ENCODE assay signal across 30 mouse cellular contexts in genomic region chr3:131170099-131170643, GRCm38 (mm10). TPM values are rescaled to one million over a fixed set of nuclear protein-coding genes. Genes with fewer than 3 reads are reported as not detected.
DNase-seq lines count a peak whose midpoint lies in the region; ATAC-seq and TF ChIP-seq lines count a peak whose summit lies in the region.
"Had no signal": no experiment of that assay in that cellular context is flagged by ENCODE, and none has a peak within 500 bp of the region (broad histone marks: within the 10 kb centered on the region; RNA-seq: fewer than 3 reads in every experiment).

No protein-coding gene starts in this region.

- TF ChIP-seq CTCF in midbrain, postnatal 0 days (IDR thresholded peaks at IDR 0.05), result peak; percentile 30; the same call in 1 of the 2 replicates
- TF ChIP-seq CTCF in CH12.LX (conservative IDR thresholded peaks at IDR 0.05 in 1 of 2, IDR thresholded peaks at IDR 0.05 in 1 of 2; ENCODE audit: low read depth in 2 of 2, low read length in 2 of 2), result peak in 1 of 2 experiments; percentile 30; a peak in 1 of 4 replicates

- 0 out of 2 replicates have a peak, but pooled peaks have one; percentile 62 for ATAC-seq in hindbrain, embryonic 15.5 days (ENCODE audit: low FRiP score, low read depth)
- no peak for ATAC-seq in hindbrain, embryonic 14.5 days (ENCODE audit: low FRiP score)
- no peak for ATAC-seq in midbrain, postnatal 0 days (ENCODE audit: low FRiP score)
- no peak for ATAC-seq in midbrain, embryonic 13.5 days
- 0 out of 2 replicates have a peak, but pooled peaks have one; percentile 29 for ATAC-seq in megakaryocyte progenitor cell, adult 5-6 weeks (replicated peaks; ENCODE audit: poor library complexity)
- no peak for ATAC-seq in liver, embryonic 12.5 days
- ATAC-seq: forebrain, embryonic 14.5 days; hindbrain, embryonic 16.5 days; intestine, embryonic 15.5 days had no signal

- 85% methylated on average over 6 of the region's 6 CpGs for WGBS in hindbrain, embryonic 15.5 days
- 84% methylated on average over 6 of the region's 6 CpGs for WGBS in hindbrain, embryonic 14.5 days
- WGBS in midbrain, postnatal 0 days, result 74% methylated on average over 6 of the region's 6 CpGs
- WGBS in midbrain, embryonic 13.5 days, result 85% methylated on average over 6 of the region's 6 CpGs
- 72% methylated on average over 6 of the region's 6 CpGs for WGBS in liver, embryonic 12.5 days (ENCODE audit: insufficient replicate concordance)

- no peaks in the 10 kb centered on the region for H3K9me3 ChIP-seq in hindbrain, embryonic 15.5 days
- no peaks in the 10 kb centered on the region for H3K9me3 ChIP-seq in hindbrain, embryonic 14.5 days (ENCODE audit: control insufficient read depth, low read length)
- no peaks in the 10 kb centered on the region for H3K9me3 ChIP-seq in midbrain, postnatal 0 days (ENCODE audit: low read length)
- H3K9me3 ChIP-seq in midbrain, embryonic 13.5 days, result no peaks in the 10 kb centered on the region
- no peaks in the 10 kb centered on the region for H3K9me3 ChIP-seq in CH12.LX (replicated peaks; ENCODE audit: low read length)
- no peaks in the 10 kb centered on the region for H3K9me3 ChIP-seq in liver, embryonic 12.5 days (replicated peaks)
- H3K9me3 ChIP-seq: embryonic facial prominence, embryonic 10.5 days; embryonic facial prominence, embryonic 15.5 days; heart, embryonic 12.5 days; intestine, embryonic 15.5 days; liver, embryonic 15.5 days; midbrain, embryonic 12.5 days; neural tube, embryonic 13.5 days had no signal

- TF ChIP-seq EP300 in CH12.LX (IDR thresholded peaks at IDR 0.05; ENCODE audit: low read length), result no peak

- no peak for TF ChIP-seq POLR2A in CH12.LX (IDR thresholded peaks at IDR 0.05; ENCODE audit: low read depth, low read length)

- DNase-seq in hindbrain, embryonic 14.5 days (ENCODE audit: low spot score), result no peak
- no peak for DNase-seq in midbrain, postnatal 0 days (ENCODE audit: low spot score)
- DNase-seq in CH12.LX (ENCODE audit: extremely low read depth), result no peak
- DNase-seq: adrenal gland, postnatal 10 days; cerebellum, adult 8-10 months; cerebellum, postnatal 25 days; gastrocnemius, adult 2 months; gastrocnemius, postnatal 36 days; heart, adult 2 months; heart, postnatal 4 days; kidney, adult 8-10 months; kidney, postnatal 4 days; layer of hippocampus, adult 9-11 months; liver; lung, embryonic 14.5 days had no signal

- peaks cover 8% of the 10 kb centered on the region for H3K79me2 ChIP-seq in CH12.LX (replicated peaks; ENCODE audit: control insufficient read depth, extremely low read depth, insufficient read depth, poor library complexity, severe bottlenecking)

- H3K27me3 ChIP-seq in hindbrain, embryonic 15.5 days, result no peaks in the 10 kb centered on the region
- no peaks in the 10 kb centered on the region for H3K27me3 ChIP-seq in hindbrain, embryonic 14.5 days (ENCODE audit: control insufficient read depth, insufficient read depth, low read length)
- no peaks in the 10 kb centered on the region for H3K27me3 ChIP-seq in midbrain, postnatal 0 days (ENCODE audit: insufficient read depth, low read length)
- no peaks in the 10 kb centered on the region for H3K27me3 ChIP-seq in midbrain, embryonic 13.5 days
- H3K27me3 ChIP-seq in CH12.LX (replicated peaks), result no peaks in the 10 kb centered on the region
- H3K27me3 ChIP-seq in liver, embryonic 12.5 days (replicated peaks), result no peaks in the 10 kb centered on the region
- H3K27me3 ChIP-seq: embryonic facial prominence, embryonic 15.5 days; heart, embryonic 12.5 days; intestine, embryonic 15.5 days; liver, embryonic 15.5 days; midbrain, embryonic 12.5 days; neural tube, embryonic 13.5 days had no signal

- no peak overlapping the region for H3K9ac ChIP-seq in hindbrain, embryonic 15.5 days
- no peak overlapping the region for H3K9ac ChIP-seq in hindbrain, embryonic 14.5 days
- no peak overlapping the region for H3K9ac ChIP-seq in midbrain, postnatal 0 days (replicated peaks; ENCODE audit: low read length, poor library complexity, severe bottlenecking)
- no peak overlapping the region for H3K9ac ChIP-seq in midbrain, embryonic 13.5 days (replicated peaks)
- no peak overlapping the region for H3K9ac ChIP-seq in CH12.LX (ENCODE audit: insufficient read depth, low read depth)
- no peak overlapping the region for H3K9ac ChIP-seq in liver, embryonic 12.5 days
- H3K9ac ChIP-seq: embryonic facial prominence, embryonic 15.5 days; heart, embryonic 12.5 days; intestine, embryonic 15.5 days; liver, embryonic 15.5 days; lung, embryonic 14.5 days; midbrain, embryonic 12.5 days; neural tube, embryonic 13.5 days had no signal

- no peaks in the 10 kb centered on the region for H3K36me3 ChIP-seq in hindbrain, embryonic 15.5 days
- no peaks in the 10 kb centered on the region for H3K36me3 ChIP-seq in hindbrain, embryonic 14.5 days (replicated peaks; ENCODE audit: control insufficient read depth, insufficient read depth)
- H3K36me3 ChIP-seq in midbrain, postnatal 0 days (ENCODE audit: insufficient read depth, low read length), result no peaks in the 10 kb centered on the region
- H3K36me3 ChIP-seq in midbrain, embryonic 13.5 days, result no peaks in the 10 kb centered on the region
- no peaks in the 10 kb centered on the region for H3K36me3 ChIP-seq in CH12.LX (replicated peaks in 1 of 2; ENCODE audit: control insufficient read depth in 1 of 2, insufficient read depth in 1 of 2, low read length in 1 of 2)
- H3K36me3 ChIP-seq in liver, embryonic 12.5 days, result no peaks in the 10 kb centered on the region
- H3K36me3 ChIP-seq: embryonic facial prominence, embryonic 15.5 days; heart, embryonic 12.5 days; intestine, embryonic 15.5 days; liver, embryonic 15.5 days; midbrain, embryonic 12.5 days; neural tube, embryonic 13.5 days had no signal

- H3K4me1 ChIP-seq in hindbrain, embryonic 15.5 days (replicated peaks), result no peaks in the 10 kb centered on the region
- no peaks in the 10 kb centered on the region for H3K4me1 ChIP-seq in hindbrain, embryonic 14.5 days (replicated peaks; ENCODE audit: control insufficient read depth, insufficient read depth, low read length)
- H3K4me1 ChIP-seq in midbrain, postnatal 0 days (ENCODE audit: insufficient read depth, low read length), result no peaks in the 10 kb centered on the region
- H3K4me1 ChIP-seq in midbrain, embryonic 13.5 days (replicated peaks), result peaks cover 24% of the 10 kb centered on the region
- peaks cover 9 to 24% of the 10 kb centered on the region in 2 experiments for H3K4me1 ChIP-seq in CH12.LX (ENCODE audit: control insufficient read depth in 1 of 2, insufficient read depth in 2 of 2)
- H3K4me1 ChIP-seq in liver, embryonic 12.5 days, result no peaks in the 10 kb centered on the region
- H3K4me1 ChIP-seq: intestine, embryonic 15.5 days; liver, embryonic 15.5 days had no signal

- H3K4me2 ChIP-seq in hindbrain, embryonic 15.5 days, result no peak overlapping the region
- no peak overlapping the region for H3K4me2 ChIP-seq in hindbrain, embryonic 14.5 days (replicated peaks)
- no peak overlapping the region for H3K4me2 ChIP-seq in midbrain, postnatal 0 days (ENCODE audit: low read depth, low read length, poor library complexity, severe bottlenecking)
- no peak overlapping the region for H3K4me2 ChIP-seq in midbrain, embryonic 13.5 days (replicated peaks)
- H3K4me2 ChIP-seq in CH12.LX (ENCODE audit: insufficient read depth, low read depth, poor library complexity, severe bottlenecking), result no peak overlapping the region
- H3K4me2 ChIP-seq in liver, embryonic 12.5 days, result no peak overlapping the region
- H3K4me2 ChIP-seq: embryonic facial prominence, embryonic 15.5 days; heart, embryonic 12.5 days; intestine, embryonic 15.5 days; liver, embryonic 15.5 days; lung, embryonic 14.5 days; midbrain, embryonic 12.5 days; neural tube, embryonic 13.5 days had no signal

- in situ Hi-C loops in CH12.LX (cut with MboI; ENCODE audit: low pct_ligation_motif_present, low pct_unique_long_range_greater_than_20kb, low sequenced_read_pairs), result no loop called here

- no peak overlapping the region for H3K27ac ChIP-seq in hindbrain, embryonic 15.5 days (replicated peaks)
- H3K27ac ChIP-seq in hindbrain, embryonic 14.5 days, result no peak overlapping the region
- no peak overlapping the region for H3K27ac ChIP-seq in midbrain, postnatal 0 days (ENCODE audit: low read depth, low read length)
- no peak overlapping the region for H3K27ac ChIP-seq in midbrain, embryonic 13.5 days
- H3K27ac ChIP-seq in CH12.LX (ENCODE audit: insufficient read depth, low read depth), result no peak overlapping the region
- no peak overlapping the region for H3K27ac ChIP-seq in liver, embryonic 12.5 days
- H3K27ac ChIP-seq: embryonic facial prominence, embryonic 15.5 days; gastrocnemius, adult 2 months; heart, adult 2 months; intestine, embryonic 15.5 days; kidney, postnatal 0 days; liver, embryonic 15.5 days; midbrain, embryonic 12.5 days; neural tube, embryonic 13.5 days had no signal

- no peak overlapping the region for H3K4me3 ChIP-seq in hindbrain, embryonic 15.5 days
- H3K4me3 ChIP-seq in hindbrain, embryonic 14.5 days (replicated peaks; ENCODE audit: low read length), result no peak overlapping the region
- H3K4me3 ChIP-seq in midbrain, postnatal 0 days (ENCODE audit: low read depth, low read length), result no peak overlapping the region
- no peak overlapping the region for H3K4me3 ChIP-seq in midbrain, embryonic 13.5 days (replicated peaks)
- no peak overlapping the region for H3K4me3 ChIP-seq in CH12.LX (replicated peaks in 1 of 3; ENCODE audit: low read depth in 2 of 3, low read length in 2 of 3, poor library complexity in 1 of 3)
- H3K4me3 ChIP-seq in liver, embryonic 12.5 days, result no peak overlapping the region
- H3K4me3 ChIP-seq: embryonic facial prominence, embryonic 10.5 days; embryonic facial prominence, embryonic 15.5 days; gastrocnemius, adult 2 months; heart, adult 2 months; heart, embryonic 12.5 days; intestine, embryonic 15.5 days; liver, embryonic 15.5 days; midbrain, embryonic 12.5 days; myocyte; neural tube, embryonic 13.5 days had no signal

- dilution Hi-C loops in CH12.LX (cut with MboI; ENCODE audit: extremely low pct_ligation_motif_present, extremely low pct_unique_long_range_greater_than_20kb, low sequenced_read_pairs), result no loop called here

- peak; percentile 8 for TF ChIP-seq RAD21 in CH12.LX (IDR thresholded peaks at IDR 0.05; ENCODE audit: low read depth, low read length)

RNA-seq across cellular contexts. Expression of gene Lef1, which starts 59.9 kb away (rescaled TPM):
- 10.2 and 16.0 TPM in 2 replicates for polyA plus RNA-seq in hindbrain, embryonic 15.5 days (2015; fragmentation: Nextera tagmentation; extraction: Ambion mirVana)
- 9.8 and 10.3 TPM in 2 replicates for polyA plus RNA-seq in hindbrain, embryonic 14.5 days (2014; fragmentation: Nextera tagmentation; extraction: Ambion mirVana)
- 42.0 and 48.6 TPM in 2 replicates for total RNA-seq in midbrain, postnatal 0 days (2014; rRNA removed)
- polyA plus RNA-seq in midbrain, postnatal 0 days (2015; fragmentation: Nextera tagmentation; extraction: Ambion mirVana), result 50.4 and 52.0 TPM in 2 replicates
- 80.3 and 86.0 TPM in 2 replicates for polyA plus RNA-seq in midbrain, embryonic 13.5 days (2015; fragmentation: Nextera tagmentation; extraction: Ambion mirVana)
- 14.5 and 15.8 TPM in 2 replicates for total RNA-seq in CH12.LX (2012; rRNA removed)
- total RNA-seq in CH12.LX (2014; rRNA removed), result 1.4 and 1.8 TPM in 2 replicates
- 2.7 and 4.4 TPM in 2 replicates for polyA plus RNA-seq in CH12.LX (2012; ENCODE audit: insufficient read length, low read depth)
- 0.64 TPM in 1 of 2 replicates, not detected in the other for total RNA-seq in megakaryocyte progenitor cell, adult 5-6 weeks (2015)
- 0.37 TPM in 1 of 2 replicates, not detected in the other for total RNA-seq in megakaryocyte progenitor cell, adult 5-6 weeks (2017)
- polyA plus RNA-seq in liver, embryonic 12.5 days (2016; fragmentation: Nextera tagmentation; extraction: Ambion mirVana), result 0.35 and 0.60 TPM in 2 replicates

Comparison
In these comparisons a context has a peak if more than half of its experiments do, and no peak if none do; other contexts are left out.
1. ATAC-seq: peak in hindbrain, embryonic 15.5 days (single experiment) and megakaryocyte progenitor cell, adult 5-6 weeks (single experiment); none in hindbrain, embryonic 14.5 days (single experiment), midbrain, postnatal 0 days (single experiment), midbrain, embryonic 13.5 days (single experiment) and liver, embryonic 12.5 days (single experiment).